Mouse (Mus musculus) gastrocnemius, postnatal 14 days (tissue): ENCODE results near the gene Magi2. TPM values are rescaled to one million over a fixed set of nuclear protein-coding genes. Genes with fewer than 3 reads are reported as not detected.
"Not testable (repeated sequence)": the region's sequence is repeated elsewhere in the genome, so short reads cannot be mapped to it uniquely, and the experiment has no call there.

ENCODE experiments used
- DNase-seq: peaks from one replicate; pipeline ENCODE4 v3.0.0; 2021; ENCODE audit warnings: mixed read lengths
- intact Hi-C: fragments of 180-260 bp; cut with DNase I; formaldehyde crosslinking; loops from one replicate; pipeline ENCODE4 v1.15.1; 2025; ENCODE audit warnings: low total_unique reads
- total RNA-seq, 2 experiments: library from RNA; stranded (reverse); gene quantifications; 2 replicates each; pipeline ENCODE4 v1.2.3; 2021

Gene Magi2
- total RNA-seq, 2 experiments from 2014 or later: 2.1 to 3.6 TPM

DNA sequence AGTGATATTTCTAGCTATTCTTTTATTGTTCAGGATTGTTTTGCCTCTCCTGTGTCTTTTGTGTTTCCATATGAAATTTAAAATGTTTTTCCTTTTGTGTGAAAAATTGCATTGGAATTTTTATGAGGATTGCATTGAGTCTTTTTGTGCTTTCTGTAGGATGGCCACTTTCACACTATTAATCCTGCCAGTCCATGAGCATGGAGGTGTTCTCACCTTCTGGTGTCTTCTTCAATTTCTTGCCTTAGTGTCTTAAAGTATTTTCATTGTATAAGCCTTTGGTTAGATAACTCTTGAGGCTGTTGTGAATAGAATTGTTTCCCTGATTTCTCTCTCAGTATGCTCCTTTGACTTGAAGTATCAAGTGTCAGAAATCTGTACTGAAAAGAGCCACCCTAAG, 1296.9 kb downstream of the Magi2 start:
- no peak for DNase-seq
- intact Hi-C loops: no loop called here

DNA sequence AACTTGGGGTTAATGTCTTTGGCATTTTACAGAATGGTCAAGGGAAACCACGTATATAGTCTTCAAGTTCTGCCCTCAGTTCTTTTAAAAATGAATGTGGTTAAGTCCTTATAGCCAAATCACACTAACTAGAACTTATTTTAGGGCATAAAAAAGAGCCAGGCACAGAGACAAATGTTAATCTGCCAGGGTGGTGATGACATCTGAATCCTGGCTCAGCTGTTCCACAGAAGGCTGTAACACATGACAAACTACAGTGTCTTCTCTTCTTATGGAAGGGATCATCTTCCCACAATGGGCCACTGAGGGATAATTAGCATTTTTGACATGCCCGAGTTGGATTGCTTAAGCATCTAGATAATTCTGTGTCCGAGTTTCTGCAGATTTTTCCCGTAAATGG, 1299.8 kb downstream of the Magi2 start:
- intact Hi-C loops: not testable (repeated sequence)

DNA sequence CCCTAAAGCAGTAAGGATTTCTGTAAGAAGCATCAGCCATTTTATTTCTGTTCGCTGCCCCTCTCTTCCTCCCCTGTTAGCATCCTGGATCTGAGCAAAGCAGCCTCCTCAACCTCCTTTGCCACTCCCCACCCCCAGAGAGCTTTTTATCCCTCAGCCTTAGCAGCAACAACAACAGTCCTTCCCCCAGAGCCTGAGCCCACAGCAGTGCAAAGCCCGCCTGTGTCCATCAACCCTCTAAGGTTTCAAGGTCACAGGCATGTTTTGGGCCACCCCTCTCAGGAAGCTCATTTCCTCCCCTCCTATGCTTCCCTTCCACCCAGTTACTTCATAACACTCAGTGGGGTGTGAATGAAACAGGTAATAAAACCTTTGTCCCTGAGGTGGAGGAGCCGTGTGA, 1309.7 kb downstream of the Magi2 start:
- no peak for DNase-seq
- intact Hi-C loops: no loop called here

More for the DNA sequence above, 1299.8 kb downstream of the Magi2 start:
- not testable (repeated sequence) for DNase-seq

DNA sequence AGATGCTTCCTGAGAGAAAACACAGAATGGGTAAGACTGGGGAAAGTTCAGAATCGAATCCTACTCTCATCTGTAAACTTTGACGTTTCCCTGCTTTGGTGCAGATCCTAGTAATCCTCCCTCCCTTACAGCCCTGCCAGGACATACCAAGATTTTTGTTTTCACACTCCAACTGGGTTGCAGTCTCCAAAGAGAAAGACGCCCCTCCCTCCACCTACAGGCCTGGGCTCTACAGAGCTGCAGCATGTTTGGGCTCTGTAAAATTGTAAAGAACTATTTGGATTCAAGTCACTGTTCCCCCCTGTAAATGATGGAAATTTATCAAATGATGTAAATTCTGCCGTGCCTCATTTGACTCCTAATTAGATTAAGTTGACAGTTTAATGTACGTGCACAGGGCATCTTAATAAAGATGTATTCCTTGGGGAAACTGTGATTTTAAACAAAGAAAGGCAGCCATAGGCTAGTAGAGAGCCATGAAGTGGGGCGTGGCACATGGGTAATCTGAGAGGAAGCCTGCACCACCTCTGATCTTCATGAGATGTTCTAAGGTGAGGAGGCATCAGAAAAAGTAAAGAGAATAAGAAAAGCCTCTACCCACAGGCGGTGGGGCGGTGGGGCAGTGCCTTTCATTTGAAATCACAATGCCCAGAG, 1310.7 kb downstream of the Magi2 start:
- DNase-seq: no peak
- intact Hi-C loops: no loop called here

DNA sequence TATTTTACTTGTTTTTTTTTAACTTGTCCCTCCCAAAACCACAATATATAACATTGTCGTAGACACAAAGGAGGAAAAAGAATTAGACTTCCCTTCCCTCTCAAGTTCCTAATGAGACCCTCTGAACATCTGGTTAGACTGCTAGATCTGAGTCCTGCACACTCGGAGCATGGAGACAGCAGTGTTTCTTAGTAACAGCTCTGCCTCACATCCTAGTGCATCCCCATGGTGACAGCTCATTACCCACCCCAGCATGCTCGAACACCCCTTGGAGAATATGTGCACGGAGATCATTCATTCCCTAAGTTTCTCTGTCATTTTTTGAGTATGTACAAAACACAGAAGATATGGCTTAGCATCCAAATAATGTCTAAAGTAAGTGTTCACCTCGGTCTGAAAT, 1317.5 kb downstream of the Magi2 start:
- intact Hi-C loops: no loop called here
- no peak for DNase-seq

DNA sequence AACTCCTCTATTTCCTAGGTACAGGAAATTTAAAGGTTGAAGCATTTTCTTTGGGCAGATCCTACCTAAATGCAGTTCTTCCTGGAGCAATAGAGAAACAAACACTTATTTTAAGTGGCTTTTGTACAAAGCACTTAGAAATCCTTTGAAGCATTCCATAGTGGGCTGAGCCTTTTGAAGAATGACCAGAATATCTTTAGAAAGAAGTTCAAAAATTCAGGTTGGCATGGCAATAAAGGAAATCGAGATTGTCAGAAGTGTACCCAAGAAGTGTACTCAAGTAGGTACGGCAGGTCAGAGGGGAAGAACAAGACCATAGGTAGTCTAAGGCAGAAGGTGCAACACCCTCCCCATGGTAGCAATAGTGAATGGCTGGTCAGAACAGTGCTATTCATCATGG, 1332.5 kb downstream of the Magi2 start:
- intact Hi-C loops: no loop called here
- no peak for DNase-seq

DNA sequence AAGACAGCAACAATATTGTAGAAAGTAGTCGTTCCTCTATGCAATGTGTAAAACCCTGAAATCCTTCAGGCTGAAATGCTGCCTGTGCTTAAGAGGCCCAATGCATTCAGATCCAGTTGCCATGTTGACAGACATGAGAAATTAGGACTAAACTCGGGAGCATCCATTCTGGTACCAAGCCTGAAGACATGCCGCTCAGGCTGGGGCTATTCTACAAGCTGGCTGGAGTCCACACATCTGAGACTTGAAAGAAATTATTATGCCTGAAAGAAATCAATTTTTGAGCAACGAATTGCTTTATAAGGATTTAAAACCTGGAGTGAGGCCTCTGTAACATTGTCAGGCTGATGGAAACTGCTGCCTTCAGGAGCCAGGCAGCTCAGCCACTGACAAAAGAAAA, 1333.0 kb downstream of the Magi2 start:
- intact Hi-C loops: no loop called here
- DNase-seq: no peak

DNA sequence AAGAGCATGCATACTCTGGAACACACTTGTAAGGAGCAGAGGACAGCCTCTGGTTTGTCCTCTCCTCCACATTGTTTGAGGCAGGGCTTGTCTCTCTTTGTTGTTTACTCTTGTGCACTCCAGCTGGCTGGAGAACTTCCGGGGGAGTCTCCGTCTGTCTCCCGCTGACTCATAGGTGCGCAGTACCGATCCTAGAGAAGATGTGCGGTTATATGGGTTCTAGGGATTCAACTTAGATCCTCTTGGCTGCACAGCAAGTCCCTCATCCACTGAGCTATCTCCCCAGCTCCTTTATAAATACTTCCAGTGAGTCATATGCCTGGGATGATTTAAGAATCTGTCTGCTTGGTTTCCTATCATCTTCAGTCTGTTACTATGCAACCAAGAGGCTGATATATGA, 1341.6 kb downstream of the Magi2 start:
- intact Hi-C loops: no loop called here
- no peak for DNase-seq

DNA sequence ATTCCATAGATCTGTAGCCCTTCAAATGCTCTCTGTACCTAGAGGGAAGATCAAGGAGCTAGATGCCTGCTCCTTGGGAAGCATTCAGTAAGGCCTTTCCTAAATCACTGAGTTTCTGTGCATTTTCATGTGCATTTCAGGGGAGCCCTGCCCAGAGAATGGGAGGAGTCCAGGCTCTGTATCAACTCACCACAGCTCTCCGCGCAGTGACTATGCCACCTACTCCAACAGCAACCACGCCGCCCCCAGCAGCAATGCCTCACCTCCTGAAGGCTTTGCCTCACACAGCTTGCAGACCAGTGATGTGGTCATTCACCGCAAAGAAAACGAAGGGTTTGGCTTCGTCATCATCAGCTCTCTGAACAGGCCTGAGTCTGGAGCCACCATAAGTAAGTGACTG, 1342.1 kb downstream of the Magi2 start:
- intact Hi-C loops: no loop called here
- DNase-seq: no peak

DNA sequence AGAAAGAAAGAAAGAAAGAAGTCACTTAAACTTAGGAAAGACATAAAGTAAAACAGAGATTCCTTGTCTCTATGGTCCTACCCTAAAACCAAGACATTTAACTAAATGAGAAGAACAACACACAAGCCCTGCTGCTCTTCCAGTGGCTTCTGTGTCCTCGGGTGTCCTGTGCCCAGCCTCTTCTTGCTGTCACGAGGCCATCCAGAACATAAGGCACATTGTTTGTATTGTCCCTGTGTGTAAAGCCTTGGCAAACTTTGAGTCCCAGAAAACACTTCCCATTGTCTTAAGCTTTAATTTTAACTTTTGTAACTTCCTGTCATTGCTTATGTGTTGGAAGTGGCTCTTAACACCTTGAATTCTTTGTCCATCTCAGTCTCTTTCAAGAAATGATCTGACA, 1348.0 kb downstream of the Magi2 start:
- intact Hi-C loops: no loop called here
- DNase-seq: no peak

DNA sequence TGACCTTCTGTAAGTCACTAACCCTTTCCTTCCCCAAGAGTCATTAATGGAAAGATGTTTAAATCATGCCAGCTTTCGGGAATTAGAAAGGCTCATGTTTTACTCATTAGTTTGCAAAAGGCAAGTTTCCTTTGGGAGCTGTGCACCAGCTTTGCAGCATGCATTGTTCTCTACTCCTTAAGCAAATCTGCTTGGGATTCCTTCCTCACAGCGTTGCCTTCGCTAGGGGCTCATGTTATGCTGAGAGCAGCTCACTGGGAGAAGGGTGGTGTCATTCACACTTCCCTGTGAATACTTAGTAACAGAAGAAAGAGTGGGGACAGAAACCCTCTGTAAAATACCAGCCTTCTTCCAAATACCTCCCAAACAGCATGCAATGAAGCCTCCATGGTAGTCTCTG, 1349.0 kb downstream of the Magi2 start:
- intact Hi-C loops: no loop called here
- no peak for DNase-seq

DNA sequence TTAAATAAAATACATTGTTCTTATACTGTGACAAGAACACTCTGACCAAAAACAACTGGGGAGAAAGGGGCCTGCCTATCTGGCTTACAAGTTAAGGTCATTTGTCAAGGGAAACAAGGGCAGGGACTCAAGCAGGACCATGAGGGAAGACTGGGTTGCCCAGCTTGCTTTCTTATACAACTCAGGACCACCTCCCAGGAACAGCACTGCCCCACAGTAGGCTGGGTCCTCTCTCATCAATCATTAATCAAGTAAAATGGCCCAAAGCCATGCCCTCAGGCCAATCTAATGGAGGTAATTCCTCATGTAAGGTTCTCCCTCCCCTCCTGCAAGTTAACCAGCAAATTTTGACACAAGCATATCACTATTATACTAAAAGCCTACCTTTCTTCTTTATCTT, 1349.4 kb downstream of the Magi2 start:
- DNase-seq: no peak
- intact Hi-C loops: no loop called here

DNA sequence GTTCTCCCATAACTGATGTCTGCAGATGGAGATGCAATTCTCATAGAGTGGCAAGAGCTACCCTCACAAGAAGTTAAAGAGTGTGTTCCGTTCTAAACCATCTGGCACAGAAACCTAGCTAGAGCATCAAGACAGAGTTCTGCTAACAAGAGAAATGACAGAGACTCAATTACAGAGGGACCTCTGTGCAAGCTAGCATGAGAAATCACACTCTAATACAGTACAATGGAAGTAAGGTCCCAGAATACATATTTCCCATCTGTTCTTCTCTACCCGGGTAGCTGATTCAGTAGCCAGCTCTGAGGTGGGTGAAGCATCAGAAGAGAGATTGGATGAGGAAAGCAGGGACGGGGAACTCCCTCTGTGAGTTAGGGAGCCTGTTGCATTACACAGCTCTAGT, 1351.8 kb downstream of the Magi2 start:
- intact Hi-C loops: no loop called here

DNA sequence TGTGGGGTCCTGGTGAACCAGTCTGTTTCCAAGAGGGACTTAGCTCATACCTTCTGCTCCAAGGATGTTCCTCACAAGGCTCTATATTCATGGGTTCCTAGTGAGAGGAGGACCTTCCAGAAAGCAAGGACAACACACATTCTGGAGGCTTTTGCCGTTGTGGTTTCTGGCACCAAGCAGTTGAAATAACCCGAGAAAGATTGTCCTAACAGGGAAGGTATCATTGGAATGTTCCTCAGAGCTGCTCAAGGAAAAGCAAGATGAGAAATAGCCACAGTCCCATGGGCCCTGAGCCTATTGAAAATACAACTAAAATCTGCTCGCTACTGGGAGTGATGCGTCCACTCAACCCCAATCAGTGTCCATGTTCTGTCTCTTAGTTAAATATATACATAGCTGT, 1353.8 kb downstream of the Magi2 start:
- intact Hi-C loops: no loop called here
- DNase-seq: no peak

More for the DNA sequence above, 1351.8 kb downstream of the Magi2 start:
- DNase-seq: no peak

DNA sequence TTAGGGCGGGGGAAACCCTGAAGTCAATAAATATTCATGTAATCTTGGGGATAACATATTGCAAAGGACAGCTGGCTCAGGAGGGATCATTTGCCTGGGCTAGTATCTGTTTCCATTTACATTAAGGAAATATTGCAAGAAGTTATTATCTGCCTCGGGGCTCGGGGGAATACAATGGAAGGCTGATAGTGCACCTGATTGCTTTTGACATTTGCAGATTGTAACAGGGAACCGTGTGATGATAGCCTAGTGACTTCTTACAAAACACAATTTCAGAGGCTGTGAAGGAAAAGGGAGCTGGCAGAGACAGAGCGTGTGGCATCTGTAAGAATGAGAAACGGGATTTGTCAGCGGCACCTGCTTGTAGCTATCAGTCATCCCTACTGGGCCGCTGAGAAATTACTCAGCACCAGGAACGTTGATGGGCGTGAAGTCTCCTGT, 1356.2 kb downstream of the Magi2 start:
- intact Hi-C loops: no loop called here
- DNase-seq: no peak

DNA sequence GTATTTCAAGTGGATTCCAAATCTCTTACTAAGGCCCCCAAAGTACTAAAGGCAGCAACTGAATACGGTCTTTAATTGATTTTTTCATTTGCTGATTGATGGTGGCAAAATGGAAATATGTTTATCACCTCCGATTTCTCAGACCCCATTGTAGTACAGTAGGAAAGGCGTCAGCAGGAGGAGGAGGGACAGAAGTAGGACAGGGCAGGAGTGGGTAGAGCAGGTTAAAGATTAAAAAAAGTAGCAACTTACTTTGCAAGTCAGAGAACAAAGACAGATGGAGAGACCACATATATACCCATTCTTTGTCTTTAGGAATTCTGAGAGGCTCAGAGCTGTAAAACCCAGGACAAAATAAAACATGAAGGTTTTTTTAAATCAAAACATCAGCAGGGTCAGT, 1356.8 kb downstream of the Magi2 start:
- no peak for DNase-seq
- intact Hi-C loops: no loop called here

DNA sequence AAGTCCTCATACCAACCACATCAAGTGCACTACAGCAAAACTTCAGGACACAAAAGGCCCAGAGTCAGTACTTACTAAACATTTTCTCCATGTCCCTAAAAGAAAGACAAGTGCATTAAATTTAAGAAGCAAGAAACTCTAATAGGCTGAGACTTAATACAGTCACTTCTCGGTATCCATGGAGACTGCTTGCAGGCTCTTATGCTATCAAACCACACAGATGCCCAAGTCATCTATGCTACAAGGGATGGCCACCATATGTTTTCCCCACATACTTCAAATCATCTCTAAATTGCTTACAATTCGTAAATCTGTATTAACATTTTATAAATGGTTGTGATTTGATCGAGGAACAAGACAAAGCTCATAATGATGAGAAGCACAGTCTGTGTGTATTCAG, 1357.9 kb downstream of the Magi2 start:
- intact Hi-C loops: no loop called here
- no peak for DNase-seq

DNA sequence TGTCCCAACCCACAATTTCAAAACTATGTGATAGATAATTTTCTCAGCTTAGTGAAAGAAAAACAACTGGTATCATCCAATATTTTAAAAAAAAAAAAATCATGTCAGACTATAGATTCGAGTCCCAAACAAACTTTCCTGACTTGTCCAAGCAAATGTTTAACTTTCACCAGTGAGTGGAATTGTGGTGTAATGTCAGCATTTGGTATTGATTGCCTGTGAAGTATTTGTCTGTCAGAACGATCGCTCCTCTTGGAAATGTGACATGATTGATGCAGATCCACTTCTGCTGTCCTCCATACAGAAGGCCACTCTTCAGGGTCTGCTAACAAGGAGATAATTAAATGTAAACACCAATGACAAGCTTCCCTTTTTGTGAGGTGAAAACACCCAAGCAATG, 1362.9 kb downstream of the Magi2 start:
- DNase-seq: no peak
- intact Hi-C loops: no loop called here

DNA sequence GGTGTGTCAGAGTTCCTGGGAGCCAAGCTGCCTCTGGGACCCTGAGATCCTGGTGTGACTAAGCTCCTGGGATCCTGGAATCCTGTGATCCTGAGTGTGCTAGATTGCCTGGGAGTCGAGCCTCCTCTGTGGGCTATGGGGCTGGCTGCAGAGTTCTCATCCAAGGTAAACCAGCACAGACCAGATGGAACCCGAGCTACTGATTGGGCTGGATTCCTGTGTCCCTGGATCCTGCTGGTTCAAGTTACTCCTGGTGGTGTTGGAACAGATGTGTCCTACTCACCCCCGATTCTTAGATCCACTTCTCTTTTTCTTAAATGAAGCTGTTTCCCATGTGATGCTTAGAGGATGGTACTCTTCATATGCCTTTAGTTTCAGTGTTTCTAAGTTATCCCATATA, 1371.4 kb downstream of the Magi2 start:
- no peak for DNase-seq

DNA sequence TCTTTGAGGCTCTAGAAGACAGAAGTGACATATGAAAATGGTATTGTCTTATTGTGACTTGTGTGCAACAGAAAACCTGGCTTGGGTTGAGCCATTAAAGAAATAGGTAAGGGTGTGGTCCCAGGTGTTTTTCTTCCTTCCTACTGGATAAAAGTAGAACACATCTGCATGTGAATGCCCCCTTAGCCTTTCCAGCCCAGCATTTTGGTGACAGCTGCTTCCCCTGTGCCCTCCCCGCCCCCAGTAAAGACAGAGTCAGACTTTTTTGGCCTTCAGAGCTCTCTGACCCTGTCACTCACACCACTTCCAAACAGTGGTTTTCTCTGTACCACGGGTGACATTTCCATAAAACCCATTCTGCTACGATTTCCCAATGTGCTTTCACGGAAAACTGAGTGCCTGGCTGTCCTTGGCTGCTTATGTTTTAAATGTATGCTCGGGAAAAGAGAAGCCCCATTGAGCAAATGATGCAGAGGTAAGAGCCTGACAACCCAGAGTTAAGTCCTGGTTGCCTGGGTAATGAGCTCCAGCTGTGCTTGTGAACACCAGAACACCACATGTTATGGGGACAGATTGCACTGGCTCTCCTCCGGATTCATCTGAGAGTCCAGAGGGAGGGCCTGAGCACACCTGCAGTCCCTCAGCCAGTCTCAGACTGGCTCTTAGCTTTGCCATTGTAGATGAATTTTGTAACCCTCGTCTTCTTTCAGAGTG, 1377.1 kb downstream of the Magi2 start:
- intact Hi-C loops: no loop called here
- no peak for DNase-seq

More for the DNA sequence above, 1371.4 kb downstream of the Magi2 start:
- intact Hi-C loops: no loop called here

DNA sequence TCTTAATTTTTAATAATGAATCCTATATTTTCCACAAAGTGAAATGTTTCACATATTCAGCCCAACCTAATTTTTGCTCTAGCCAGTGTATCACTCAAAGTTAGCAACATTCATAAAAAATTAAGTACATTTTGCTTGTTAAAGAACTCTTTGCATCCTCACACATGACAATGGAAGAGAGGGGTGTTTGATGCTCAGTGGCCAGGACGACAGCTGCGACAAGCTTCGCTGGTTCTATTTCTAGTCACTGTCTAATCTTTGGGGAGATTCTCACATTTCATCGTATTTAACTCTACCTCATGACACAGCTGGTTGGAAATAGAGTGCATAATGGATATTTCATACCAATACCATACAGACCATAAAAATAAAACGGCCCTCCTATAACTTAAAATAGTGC, 1379.7 kb downstream of the Magi2 start:
- no peak for DNase-seq
- intact Hi-C loops: no loop called here
